Mouse (Mus musculus) liver, embryonic 11.5 days (tissue): ENCODE data around the gene Bicral. TPM values are rescaled to one million over a fixed set of nuclear protein-coding genes. Genes with fewer than 3 reads are reported as not detected.

Source experiments
- ATAC-seq: fragments of 200-750 bp; cut with Nextera tagmentation; replicated peaks from 2 replicates; pipeline ENCODE4 v1.8.0; 2017; ENCODE audit warnings: moderate number of reproducible peaks, mild to moderate bottlenecking, moderate TSS enrichment, moderate library complexity; ENCODE audit not compliant: low FRiP score
- DNase-seq: peaks from one replicate; pipeline ENCODE4 v3.0.0-alpha.2; 2017; ENCODE audit warnings: low spot score
- H3K27ac ChIP-seq: fragments of 300-500 bp; sonication (generic); 2 replicates; pipeline ENCODE4 v1.5.1; 2014; ENCODE audit warnings: mild to moderate bottlenecking, low read depth, low read length, control low read depth
- H3K27me3 ChIP-seq: fragments of 300-500 bp; sonication (generic); replicated peaks from 2 replicates; pipeline ENCODE4 v1.6.1; 2014; ENCODE audit warnings: low read length, mixed read lengths; ENCODE audit not compliant: control insufficient read depth, insufficient read depth
- H3K36me3 ChIP-seq: fragments of 300-500 bp; sonication (generic); 2 replicates; pipeline ENCODE4 v1.6.1; 2014; ENCODE audit warnings: mild to moderate bottlenecking, low read length, moderate library complexity, mixed read lengths; ENCODE audit not compliant: control insufficient read depth, insufficient read depth
- H3K4me1 ChIP-seq: fragments of 300-500 bp; sonication (generic); replicated peaks from 2 replicates; pipeline ENCODE4 v1.6.1; 2014; ENCODE audit warnings: low read length, mixed read lengths; ENCODE audit not compliant: control insufficient read depth, insufficient read depth
- H3K4me2 ChIP-seq: fragments of 300-500 bp; sonication (generic); 2 replicates; pipeline ENCODE4 v1.6.1; 2014; ENCODE audit warnings: mild to moderate bottlenecking, control low read depth, moderate library complexity
- H3K4me3 ChIP-seq: fragments of 300-500 bp; sonication (generic); 2 replicates; pipeline ENCODE4 v1.5.1; 2014; ENCODE audit warnings: low read depth, low read length, control low read depth
- H3K9ac ChIP-seq: fragments of 300-500 bp; sonication (generic); 2 replicates; pipeline ENCODE4 v1.6.1; 2014; ENCODE audit warnings: low read depth, low read length, control low read depth
- H3K9me3 ChIP-seq: fragments of 300-500 bp; sonication (generic); 2 replicates; pipeline ENCODE4 v1.6.1; 2016; ENCODE audit warnings: low read length, inconsistent platforms, mixed read lengths; ENCODE audit not compliant: control insufficient read depth
- WGBS: fragments of 180-500 bp; shearing (Covaris S2); extraction: QIAGEN DNeasy Blood & Tissue Kit; methylation state at CpG from one replicate; pipeline ENCODE4 v1.1.7; 2014; 5-methylcytosine and 5-hydroxymethylcytosine counted together
- polyA plus RNA-seq: library from polyadenylated mRNA; unstranded; fragments of >200 nt; fragmentation: Nextera tagmentation; extraction: Ambion mirVana; gene quantifications from 2 replicates; pipeline ENCODE4 v1.2.1, GENCODE M21; 2014

Bicral gene
- polyA plus RNA-seq, 1 experiment from 2014 or later: 6.3 TPM

- DNase-seq: no peak
- no peak overlapping the region for H3K4me3 ChIP-seq
- H3K4me2 ChIP-seq: no peak overlapping the region
- peaks cover 26% of the 10 kb centered on the region for H3K4me1 ChIP-seq
- H3K36me3 ChIP-seq: no peaks in the 10 kb centered on the region
- no peaks in the 10 kb centered on the region for H3K27me3 ChIP-seq
- 58% methylated on average over 14 of the region's 14 CpGs for WGBS
- 0 out of 2 replicates have a peak overlapping the region, but pooled peaks have one; percentile 11 for H3K27ac ChIP-seq
- no peaks in the 10 kb centered on the region for H3K9me3 ChIP-seq
- no peak for ATAC-seq
- no peak overlapping the region for H3K9ac ChIP-seq
These were observed 21.6 kb upstream of the Bicral start for GRCm38 (mm10) chr17:46879841-46880311.

GRCm38 (mm10) chr17:46877061-46877460 lies 18.8 kb upstream of the Bicral start:
- WGBS: 83% methylated on average over 5 of the region's 5 CpGs
- no peaks in the 10 kb centered on the region for H3K9me3 ChIP-seq
- H3K4me3 ChIP-seq: no peak overlapping the region
- ATAC-seq (no peak), DNase-seq (no peak)
- H3K27ac ChIP-seq: no peak overlapping the region
- no peaks in the 10 kb centered on the region for H3K36me3 ChIP-seq
- no peak overlapping the region for H3K9ac ChIP-seq
- H3K4me1 ChIP-seq: peaks cover 22% of the 10 kb centered on the region
- H3K27me3 ChIP-seq: no peaks in the 10 kb centered on the region
- H3K4me2 ChIP-seq: no peak overlapping the region

GRCm38 (mm10) chr17:46876371-46876950 lies 18.2 kb upstream of the Bicral start:
- no peaks in the 10 kb centered on the region for H3K36me3 ChIP-seq
- no peak overlapping the region for H3K4me2 ChIP-seq
- WGBS: 72% methylated on average over 8 of the region's 8 CpGs
- H3K4me3 ChIP-seq: no peak overlapping the region
- no peak overlapping the region for H3K9ac ChIP-seq
- DNase-seq: no peak
- no peaks in the 10 kb centered on the region for H3K27me3 ChIP-seq
- H3K27ac ChIP-seq: no peak overlapping the region; the same call in 1 of the 2 replicates
- peaks cover 18% of the 10 kb centered on the region; the same call in 1 of the 2 replicates for H3K4me1 ChIP-seq
- no peak; the same call in 1 of the 2 replicates for ATAC-seq
- no peaks in the 10 kb centered on the region for H3K9me3 ChIP-seq

GRCm38 (mm10) chr17:46875626-46876025 lies 17.3 kb upstream of the Bicral start:
- DNase-seq (no peak), ATAC-seq (no peak)
- H3K27ac ChIP-seq: no peak overlapping the region
- WGBS: 63% methylated on average over 3 of the region's 3 CpGs
- peaks cover 16% of the 10 kb centered on the region; the same call in 1 of the 2 replicates for H3K4me1 ChIP-seq
- H3K36me3 ChIP-seq: no peaks in the 10 kb centered on the region
- no peak overlapping the region for H3K4me3 ChIP-seq
- no peak overlapping the region for H3K9ac ChIP-seq
- H3K4me2 ChIP-seq: no peak overlapping the region
- no peaks in the 10 kb centered on the region for H3K27me3 ChIP-seq
- H3K9me3 ChIP-seq: no peaks in the 10 kb centered on the region

DNA sequence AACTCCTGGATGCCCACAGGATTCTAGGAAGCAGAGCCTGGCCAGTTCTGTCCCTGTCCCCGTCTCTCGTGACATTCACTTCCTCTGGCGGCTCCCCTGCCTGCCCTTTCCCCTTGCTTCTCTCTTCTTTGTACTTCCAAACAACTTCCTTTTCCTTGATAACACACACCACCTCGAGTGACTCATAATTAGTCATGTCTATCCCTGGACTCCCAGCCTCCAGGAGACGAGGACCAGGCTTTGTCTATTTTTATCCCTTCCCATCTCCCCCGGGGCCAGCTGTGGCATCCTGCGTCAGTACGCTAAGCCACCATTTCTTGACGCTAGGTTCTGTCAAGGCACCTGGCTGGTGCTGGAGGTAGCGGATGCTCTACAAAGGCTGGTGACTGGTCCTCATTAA lies 15.9 kb upstream of the Bicral start:
- Histone ChIP-seq H3K4me1 (peaks cover 12% of the 10 kb centered on the region; the same call in 1 of the 2 replicates), H3K4me3 (no peak overlapping the region; the same call in 1 of the 2 replicates), H3K9ac (0 out of 2 replicates have a peak overlapping the region, but pooled peaks have one; percentile 0), H3K4me2 (peak overlapping the region; percentile 21; the same call in 1 of the 2 replicates), H3K27me3 (no peaks in the 10 kb centered on the region), H3K36me3 (no peaks in the 10 kb centered on the region), H3K9me3 (no peaks in the 10 kb centered on the region), H3K27ac (no peak overlapping the region)
- WGBS: 27% methylated on average over 10 of the region's 10 CpGs
- ATAC-seq (no peak), DNase-seq (no peak)

GRCm38 (mm10) chr17:46872806-46873205 lies 14.5 kb upstream of the Bicral start:
- DNase-seq: no peak
- H3K27me3 ChIP-seq: no peaks in the 10 kb centered on the region
- H3K4me3 ChIP-seq: no peak overlapping the region
- no peak overlapping the region for H3K9ac ChIP-seq
- no peak for ATAC-seq
- WGBS: 73% methylated on average over 7 of the region's 7 CpGs
- no peaks in the 10 kb centered on the region for H3K36me3 ChIP-seq
- 0 out of 2 replicates have a peak overlapping the region, but pooled peaks have one; percentile 40 for H3K27ac ChIP-seq
- no peaks in the 10 kb centered on the region for H3K9me3 ChIP-seq
- no peak overlapping the region for H3K4me2 ChIP-seq
- H3K4me1 ChIP-seq: peaks cover 12% of the 10 kb centered on the region; the same call in 1 of the 2 replicates

DNA sequence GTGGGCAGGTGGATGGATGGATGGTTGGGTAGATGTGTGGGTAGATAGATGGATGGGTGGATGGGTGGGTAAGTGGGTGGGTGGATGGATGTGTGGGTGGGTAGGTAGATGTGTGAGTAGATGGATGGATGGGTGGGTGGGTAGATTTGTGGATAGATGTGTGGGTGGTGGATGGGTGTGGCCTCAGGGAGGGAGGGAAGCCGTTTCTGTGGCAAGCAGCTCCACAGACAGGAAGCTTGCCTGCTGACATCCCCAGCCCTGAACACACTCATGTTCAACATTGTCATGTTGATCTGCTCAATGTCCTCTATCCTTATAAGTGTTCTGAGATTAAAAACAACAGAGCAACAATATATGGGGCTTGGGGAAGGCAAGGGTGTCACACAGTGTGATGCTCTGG lies 12.6 kb upstream of the Bicral start:
- no peak overlapping the region for H3K4me3 ChIP-seq
- no peaks in the 10 kb centered on the region for H3K36me3 ChIP-seq
- no peaks in the 10 kb centered on the region for H3K9me3 ChIP-seq
- H3K4me2 ChIP-seq: no peak overlapping the region
- WGBS: 27% methylated on average over 1 of the region's 1 CpGs
- no peaks in the 10 kb centered on the region for H3K27me3 ChIP-seq
- no peak overlapping the region for H3K9ac ChIP-seq
- DNase-seq: no peak
- H3K27ac ChIP-seq: no peak overlapping the region
- H3K4me1 ChIP-seq: peaks cover 12% of the 10 kb centered on the region; the same call in 1 of the 2 replicates
- no peak for ATAC-seq

GRCm38 (mm10) chr17:46870204-46870798 lies 12.0 kb upstream of the Bicral start:
- ATAC-seq: no peak
- no peak overlapping the region for H3K27ac ChIP-seq
- no peaks in the 10 kb centered on the region for H3K36me3 ChIP-seq
- no peak for DNase-seq
- H3K9ac ChIP-seq: no peak overlapping the region
- WGBS: 81% methylated on average over 5 of the region's 5 CpGs
- H3K4me2 ChIP-seq: no peak overlapping the region
- no peaks in the 10 kb centered on the region for H3K27me3 ChIP-seq
- H3K9me3 ChIP-seq: no peaks in the 10 kb centered on the region
- peaks cover 12% of the 10 kb centered on the region; the same call in 1 of the 2 replicates for H3K4me1 ChIP-seq
- H3K4me3 ChIP-seq: no peak overlapping the region
